Mouse (Mus musculus) embryonic facial prominence, embryonic 13.5 days (tissue): ENCODE results near the gene H2-Eb2. TPM values are rescaled to one million over a fixed set of nuclear protein-coding genes. Genes with fewer than 3 reads are reported as not detected.

Experiments used
- ATAC-seq: fragments of 200-750 bp; cut with Nextera tagmentation; 2 replicates; pipeline ENCODE4 v1.8.0; 2017; ENCODE audit warnings: low read depth; ENCODE audit not compliant: insufficient number of reproducible peaks, insufficient read depth, low FRiP score, low TSS enrichment
- H3K27ac ChIP-seq: fragments of 300-500 bp; sonication (generic); 2 replicates; pipeline ENCODE4 v1.5.1; 2015; ENCODE audit warnings: moderate library complexity, mild to moderate bottlenecking, inconsistent platforms
- H3K27me3 ChIP-seq: fragments of 300-500 bp; sonication (generic); 2 replicates; pipeline ENCODE4 v1.6.1; 2015; ENCODE audit warnings: mild to moderate bottlenecking, inconsistent platforms
- H3K36me3 ChIP-seq: fragments of 300-500 bp; sonication (generic); 2 replicates; pipeline ENCODE4 v1.6.1; 2015; ENCODE audit warnings: mild to moderate bottlenecking, inconsistent platforms
- H3K4me1 ChIP-seq: fragments of 300-500 bp; sonication (generic); 2 replicates; pipeline ENCODE4 v1.6.1; 2015; ENCODE audit warnings: inconsistent platforms
- H3K4me2 ChIP-seq: fragments of 300-500 bp; sonication (generic); 2 replicates; pipeline ENCODE4 v1.6.1; 2015; ENCODE audit warnings: moderate library complexity, mild to moderate bottlenecking, inconsistent platforms
- H3K4me3 ChIP-seq: fragments of 300-500 bp; sonication (generic); 2 replicates; pipeline ENCODE4 v1.5.1; 2015; ENCODE audit warnings: mild to moderate bottlenecking, inconsistent platforms
- H3K9ac ChIP-seq: fragments of 300-500 bp; sonication (generic); 2 replicates; pipeline ENCODE4 v1.6.1; 2015; ENCODE audit warnings: mild to moderate bottlenecking, inconsistent platforms
- H3K9me3 ChIP-seq: fragments of 300-500 bp; sonication (generic); 2 replicates; pipeline ENCODE4 v1.6.1; 2016; ENCODE audit warnings: inconsistent platforms
- WGBS: fragments of 180-500 bp; shearing (Covaris S2); methylation state at CpG from one replicate; pipeline ENCODE4 v1.1.7; 2015; ENCODE audit warnings: mixed read lengths; 5-methylcytosine and 5-hydroxymethylcytosine counted together
- polyA plus RNA-seq: library from polyadenylated mRNA; unstranded; fragments of >200 nt; fragmentation: Nextera tagmentation; extraction: Ambion mirVana; gene quantifications from 2 replicates; pipeline ENCODE4 v1.2.1, GENCODE M21; 2015

The H2-Eb2 gene
- polyA plus RNA-seq, 1 experiment from 2014 or later = not detected

- no peak overlapping the region for H3K9ac ChIP-seq
- peaks cover 19% of the 10 kb centered on the region for H3K27me3 ChIP-seq
- WGBS = 31% methylated on average over 4 of the region's 4 CpGs
- no peak overlapping the region for H3K27ac ChIP-seq
- no peak overlapping the region for H3K4me3 ChIP-seq
- H3K4me2 ChIP-seq = no peak overlapping the region
- peaks cover 5% of the 10 kb centered on the region; the same call in 1 of the 2 replicates for H3K4me1 ChIP-seq
- H3K9me3 ChIP-seq = no peaks in the 10 kb centered on the region
- no peaks in the 10 kb centered on the region for H3K36me3 ChIP-seq
- no peak for ATAC-seq
These were observed 63.0 kb downstream of the H2-Eb2 start for GRCm38 (mm10) chr17:34388513-34388912.

Other genes starting within 250 kb of the H2-Eb2 start
- 0.48 and 0.65 TPM in 2 replicates for gene H2-Oa, start 233.3 kb upstream of the H2-Eb2 start, polyA plus RNA-seq
- 17.2 and 17.6 TPM in 2 replicates for gene H2-DMa, start 206.1 kb upstream of the H2-Eb2 start, polyA plus RNA-seq
- gene Brd2, start 203.0 kb upstream of the H2-Eb2 start, polyA plus RNA-seq = 122 and 142 TPM in 2 replicates
- 0.67 and 1.1 TPM in 2 replicates for gene H2-DMb2, start 182.4 kb upstream of the H2-Eb2 start, polyA plus RNA-seq
- 2.0 and 2.6 TPM in 2 replicates for gene H2-DMb1, start 172.6 kb upstream of the H2-Eb2 start, polyA plus RNA-seq
- 8.4 and 9.5 TPM in 2 replicates for gene Tap1, start 138.1 kb upstream of the H2-Eb2 start, polyA plus RNA-seq
- 2.3 and 3.8 TPM in 2 replicates for gene Psmb9, start 137.9 kb upstream of the H2-Eb2 start, polyA plus RNA-seq
- 4.3 and 5.7 TPM in 2 replicates for gene Psmb8, start 127.9 kb upstream of the H2-Eb2 start, polyA plus RNA-seq
- gene Tap2, start 122.1 kb upstream of the H2-Eb2 start, polyA plus RNA-seq = 3.5 and 3.7 TPM in 2 replicates
- not detected in 2 replicates for gene H2-Ob, start 86.8 kb upstream of the H2-Eb2 start, polyA plus RNA-seq
- gene H2-Ab1, start 68.0 kb upstream of the H2-Eb2 start, polyA plus RNA-seq = 5.3 and 5.6 TPM in 2 replicates
- gene H2-Aa, start 37.8 kb upstream of the H2-Eb2 start, polyA plus RNA-seq = 0.73 and 0.98 TPM in 2 replicates
- gene H2-Eb1, start 19.8 kb upstream of the H2-Eb2 start, polyA plus RNA-seq = 1.3 and 3.4 TPM in 2 replicates
- gene Btnl2, start 29.2 kb downstream of the H2-Eb2 start, polyA plus RNA-seq = 0.13 and 0.17 TPM in 2 replicates
- 0.21 TPM in 1 of 2 replicates, not detected in the other for gene Btnl1, start 51.5 kb downstream of the H2-Eb2 start, polyA plus RNA-seq
- 0.52 and 0.96 TPM in 2 replicates for gene BC051142, start 73.2 kb downstream of the H2-Eb2 start, polyA plus RNA-seq
- not detected in 2 replicates for gene Btnl4, start 151.7 kb downstream of the H2-Eb2 start, polyA plus RNA-seq
- gene Btnl6, start 191.7 kb downstream of the H2-Eb2 start, polyA plus RNA-seq = 0.54 TPM in 1 of 2 replicates, not detected in the other
- gene Notch4, start 238.6 kb downstream of the H2-Eb2 start, polyA plus RNA-seq = 4.4 and 5.0 TPM in 2 replicates